Mouse (Mus musculus) lung, postnatal 0 days (tissue): Measurements from ENCODE around the gene Mpzl2.

Experiments used
- CTCF ChIP-seq: IDR thresholded peaks from 2 replicates; pipeline ENCODE4 v1.5.1; 2016; ENCODE audit warnings: antibody characterized with exemption, mild to moderate bottlenecking
- EP300 ChIP-seq: IDR thresholded peaks from 2 replicates; pipeline ENCODE4 v1.6.1; 2016; ENCODE audit warnings: antibody characterized with exemption, mild to moderate bottlenecking, control low read depth

DNA sequence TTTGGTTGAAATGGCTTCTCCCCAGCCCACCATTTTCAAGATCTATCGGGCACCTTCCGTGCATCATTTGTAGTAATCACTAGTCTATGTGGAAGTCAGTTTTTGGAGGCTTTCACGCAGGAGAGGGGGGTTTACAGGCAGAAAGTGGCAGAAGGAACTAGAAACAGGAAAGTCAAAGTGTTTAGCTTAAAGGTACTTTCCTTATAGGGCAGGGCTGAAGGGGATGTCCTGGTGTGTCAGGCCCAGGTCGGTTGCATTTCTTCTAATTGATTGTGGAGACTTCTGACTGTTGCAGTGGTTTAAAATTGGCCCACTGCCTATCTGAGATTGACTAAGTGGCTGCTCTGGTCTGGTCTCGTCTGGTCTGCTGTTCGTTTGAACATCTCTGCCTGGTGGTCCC, 9.3 kb upstream of the Mpzl2 start:
- TF ChIP-seq CTCF (no peak), EP300 (no peak)
